Mouse (Mus musculus) heart, postnatal 0 days (tissue): Measurements from ENCODE around the gene 4930449I24Rik.

Source experiments
- CTCF ChIP-seq: IDR thresholded peaks from 2 replicates; pipeline ENCODE4 v1.5.1; 2016; ENCODE audit warnings: antibody characterized with exemption, control low read depth, low read depth
- EP300 ChIP-seq: IDR thresholded peaks from 2 replicates; pipeline ENCODE4 v1.6.1; 2016; ENCODE audit warnings: antibody characterized with exemption, low read depth

DNA sequence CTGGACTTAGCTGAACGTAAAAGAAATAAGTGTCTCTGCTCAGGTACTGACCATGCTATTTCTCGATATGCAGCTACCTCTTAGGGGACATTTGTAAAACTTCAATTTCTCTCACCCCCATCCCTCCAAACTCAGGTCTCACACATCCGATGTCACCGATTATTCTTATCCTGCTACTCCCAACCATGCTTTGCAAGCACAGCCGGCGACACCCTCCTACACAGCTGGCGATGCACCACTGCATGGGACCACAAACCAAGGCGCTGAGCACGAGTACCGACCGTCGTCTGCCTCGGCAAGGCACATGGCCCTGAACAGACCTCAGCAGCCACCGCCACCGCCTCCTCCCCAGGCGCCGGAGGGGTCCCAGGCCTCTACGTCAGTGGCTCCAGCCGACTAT is 35.5 kb upstream of the 4930449I24Rik start:
- TF ChIP-seq CTCF (no peak), EP300 (no peak)
